In genomic region chr3:107524547-107524946, GRCm38 (mm10) we compare ENCODE assay signal across 33 mouse cellular contexts. TPM values are rescaled to one million over a fixed set of nuclear protein-coding genes. Genes with fewer than 3 reads are reported as not detected.
DNase-seq lines count a peak whose midpoint lies in the region; ATAC-seq lines count a peak whose summit lies in the region.
"Had no signal": no experiment of that assay in that cellular context is flagged by ENCODE, and none has a peak within 500 bp of the region (broad histone marks: within the 10 kb centered on the region; RNA-seq: fewer than 3 reads in every experiment).

No protein-coding gene starts in this region.

- peak overlapping the region; percentile 2 for H3K4me3 ChIP-seq in megakaryocyte, embryonic 14.5 days (replicated peaks)
- no peak overlapping the region for H3K4me3 ChIP-seq in liver, embryonic 12.5 days
- H3K4me3 ChIP-seq in forebrain, embryonic 14.5 days (ENCODE audit: low read depth, low read length), result no peak overlapping the region
- H3K4me3 ChIP-seq: embryonic facial prominence, embryonic 12.5 days; embryonic facial prominence, embryonic 15.5 days; forebrain, embryonic 15.5 days; heart, embryonic 10.5 days; heart, embryonic 13.5 days had no signal

- no peak overlapping the region for H3K27ac ChIP-seq in liver, embryonic 12.5 days
- no peak overlapping the region for H3K27ac ChIP-seq in forebrain, embryonic 14.5 days (ENCODE audit: low read depth, low read length)
- H3K27ac ChIP-seq: embryonic facial prominence, embryonic 12.5 days; embryonic facial prominence, embryonic 15.5 days; forebrain, embryonic 15.5 days; heart, embryonic 10.5 days; heart, embryonic 13.5 days; hindbrain, embryonic 14.5 days; hindbrain, postnatal 0 days had no signal

- H3K27me3 ChIP-seq in megakaryocyte, embryonic 14.5 days (replicated peaks), result peaks cover 58% of the 10 kb centered on the region
- peaks cover 30% of the 10 kb centered on the region for H3K27me3 ChIP-seq in liver, embryonic 12.5 days (replicated peaks)
- H3K27me3 ChIP-seq in forebrain, embryonic 14.5 days (replicated peaks; ENCODE audit: control insufficient read depth, insufficient read depth, low read length), result no peaks in the 10 kb centered on the region
- H3K27me3 ChIP-seq: embryonic facial prominence, embryonic 15.5 days; forebrain, embryonic 15.5 days; Patski had no signal

- peaks cover 3% of the 10 kb centered on the region; the same call in 1 of the 2 replicates for H3K9me3 ChIP-seq in megakaryocyte, embryonic 14.5 days
- H3K9me3 ChIP-seq in liver, embryonic 12.5 days (replicated peaks), result no peaks in the 10 kb centered on the region
- no peaks in the 10 kb centered on the region for H3K9me3 ChIP-seq in forebrain, embryonic 14.5 days (replicated peaks; ENCODE audit: control insufficient read depth, low read length)
- H3K9me3 ChIP-seq: embryonic facial prominence, embryonic 12.5 days; embryonic facial prominence, embryonic 15.5 days; forebrain, embryonic 15.5 days; heart, embryonic 10.5 days; heart, embryonic 13.5 days had no signal

- no peak overlapping the region for H3K4me2 ChIP-seq in liver, embryonic 12.5 days
- H3K4me2 ChIP-seq in forebrain, embryonic 14.5 days (ENCODE audit: low read length), result no peak overlapping the region
- H3K4me2 ChIP-seq: embryonic facial prominence, embryonic 12.5 days; embryonic facial prominence, embryonic 15.5 days; forebrain, embryonic 15.5 days; heart, embryonic 13.5 days; hindbrain, embryonic 14.5 days had no signal

- H3K4me1 ChIP-seq in megakaryocyte, embryonic 14.5 days, result 0 out of 2 replicates have a peak, but pooled peaks cover 6% of the 10 kb centered on the region
- no peaks in the 10 kb centered on the region for H3K4me1 ChIP-seq in liver, embryonic 12.5 days
- peaks cover 17% of the 10 kb centered on the region for H3K4me1 ChIP-seq in forebrain, embryonic 14.5 days (ENCODE audit: control insufficient read depth, insufficient read depth, low read length)

- no peak overlapping the region for H3K9ac ChIP-seq in liver, embryonic 12.5 days
- H3K9ac ChIP-seq in forebrain, embryonic 14.5 days (ENCODE audit: low read length), result no peak overlapping the region
- H3K9ac ChIP-seq: embryonic facial prominence, embryonic 12.5 days; embryonic facial prominence, embryonic 15.5 days; forebrain, embryonic 15.5 days; heart, embryonic 13.5 days; hindbrain, embryonic 14.5 days had no signal

- WGBS in liver, embryonic 12.5 days (ENCODE audit: insufficient replicate concordance), result 38% methylated on average over 6 of the region's 6 CpGs
- 62% methylated on average over 6 of the region's 6 CpGs for WGBS in forebrain, embryonic 14.5 days

- DNase-seq in Muller cell, postnatal 12 days (ENCODE audit: inconsistent ontology term), result peak; percentile 58
- DNase-seq in retina, embryonic 14.5 days (ENCODE audit: low spot score), result peak; percentile 37
- no peak for DNase-seq in forebrain, embryonic 14.5 days (ENCODE audit: low spot score)
- DNase-seq: adrenal gland, adult 8-10 months; adrenal gland, postnatal 25 days; cerebellum, adult 11-12 months; cerebellum, adult 8-10 months; cerebellum, postnatal 10 days; cerebellum, postnatal 36 days; gastrocnemius, postnatal 25 days; heart, adult 18-20 months; heart, postnatal 14 days; heart, postnatal 4 days had no signal

- H3K36me3 ChIP-seq in megakaryocyte, embryonic 14.5 days (replicated peaks; ENCODE audit: low read length), result no peaks in the 10 kb centered on the region
- no peaks in the 10 kb centered on the region for H3K36me3 ChIP-seq in liver, embryonic 12.5 days
- no peaks in the 10 kb centered on the region for H3K36me3 ChIP-seq in forebrain, embryonic 14.5 days (ENCODE audit: control insufficient read depth, insufficient read depth, low read length)
- H3K36me3 ChIP-seq: embryonic facial prominence, embryonic 12.5 days; embryonic facial prominence, embryonic 15.5 days; forebrain, embryonic 15.5 days; heart, embryonic 10.5 days; heart, embryonic 13.5 days had no signal

- ATAC-seq in megakaryocyte, adult 5-6 weeks (ENCODE audit: poor library complexity, severe bottlenecking), result no peak
- no peak for ATAC-seq in liver, embryonic 12.5 days
- ATAC-seq in forebrain, embryonic 14.5 days, result no peak
- ATAC-seq: activated CD4-positive, CD25-positive, alpha-beta regulatory T cell, adult 4 months; forebrain, embryonic 15.5 days; hindbrain, postnatal 0 days; inflammation-experienced regulatory T-cells, adult 6 months; intestine, embryonic 16.5 days; Patski had no signal

RNA-seq across cellular contexts. Expression of gene Slc6a17, which starts 6.7 kb away (rescaled TPM):
- polyA plus RNA-seq in megakaryocyte, embryonic 14.5 days (2012; ENCODE audit: insufficient read depth, low replicate concordance), result not detected in 2 replicates
- not detected in 2 replicates for total RNA-seq in megakaryocyte, adult 5-6 weeks (2015)
- not detected in 2 replicates for total RNA-seq in megakaryocyte, adult 5-6 weeks (2017)
- 0.42 and 0.61 TPM in 2 replicates for polyA plus RNA-seq in liver, embryonic 12.5 days (2016; fragmentation: Nextera tagmentation; extraction: Ambion mirVana)
- 12.8 and 15.4 TPM in 2 replicates for polyA plus RNA-seq in forebrain, embryonic 14.5 days (2014; fragmentation: Nextera tagmentation; extraction: Ambion mirVana)
- polyA plus RNA-seq: activated CD4-positive, CD25-positive, alpha-beta regulatory T cell, adult 4 months; inflammation-experienced regulatory T-cells, adult 6 months had no signal

RNA-seq across cellular contexts. Expression of gene Ubl4b, which starts 30.3 kb away (rescaled TPM):
- not detected in 2 replicates for polyA plus RNA-seq in megakaryocyte, embryonic 14.5 days (2012; ENCODE audit: insufficient read depth, low replicate concordance)
- not detected in 2 replicates for total RNA-seq in megakaryocyte, adult 5-6 weeks (2015)
- not detected in 2 replicates for total RNA-seq in megakaryocyte, adult 5-6 weeks (2017)
- not detected in 2 replicates for polyA plus RNA-seq in liver, embryonic 12.5 days (2016; fragmentation: Nextera tagmentation; extraction: Ambion mirVana)
- not detected in 2 replicates for polyA plus RNA-seq in forebrain, embryonic 14.5 days (2014; fragmentation: Nextera tagmentation; extraction: Ambion mirVana)
- total RNA-seq: adrenal gland, adult 8-10 months; adrenal gland, postnatal 25 days; ES-E14; gastrocnemius, adult 8-10 months; gastrocnemius, postnatal 25 days; heart, adult 18-20 months; heart, postnatal 14 days; heart, postnatal 4 days; hindbrain, postnatal 0 days had no signal
- polyA plus RNA-seq: activated CD4-positive, CD25-positive, alpha-beta regulatory T cell, adult 4 months; brain, embryonic 14.5 days; cortical plate, adult 2 months; embryonic facial prominence, embryonic 15.5 days; forebrain, embryonic 11.5 days; forebrain, embryonic 15.5 days; heart, embryonic 13.5 days; hindbrain, embryonic 11.5 days; hindbrain, embryonic 14.5 days; hindbrain, postnatal 0 days; inflammation-experienced regulatory T-cells, adult 6 months; intestine, embryonic 16.5 days; Patski had no signal
